Mouse (Mus musculus) heart, adult 18-20 months (tissue): ENCODE data around the gene Rnf214. TPM values are rescaled to one million over a fixed set of nuclear protein-coding genes. Genes with fewer than 3 reads are reported as not detected.
A peak's percentile ranks its signal among the peaks of the same experiment; 100 is the strongest.
"Not testable (repeated sequence)": the region's sequence is repeated elsewhere in the genome, so short reads cannot be mapped to it uniquely, and the experiment has no call there.

ENCODE experiments used
- DNase-seq, 2 experiments: peaks; one replicate each; pipeline ENCODE4 v3.0.0; 2021 to 2022; ENCODE audit warnings: mixed read lengths in 1 of 2
- total RNA-seq, 2 experiments: library from RNA; stranded (reverse); gene quantifications; 2 replicates each; pipeline ENCODE4 v1.2.3; 2021

Rnf214 gene
- total RNA-seq, 2 experiments from 2014 or later: 31.7 to 35.2 TPM

DNA sequence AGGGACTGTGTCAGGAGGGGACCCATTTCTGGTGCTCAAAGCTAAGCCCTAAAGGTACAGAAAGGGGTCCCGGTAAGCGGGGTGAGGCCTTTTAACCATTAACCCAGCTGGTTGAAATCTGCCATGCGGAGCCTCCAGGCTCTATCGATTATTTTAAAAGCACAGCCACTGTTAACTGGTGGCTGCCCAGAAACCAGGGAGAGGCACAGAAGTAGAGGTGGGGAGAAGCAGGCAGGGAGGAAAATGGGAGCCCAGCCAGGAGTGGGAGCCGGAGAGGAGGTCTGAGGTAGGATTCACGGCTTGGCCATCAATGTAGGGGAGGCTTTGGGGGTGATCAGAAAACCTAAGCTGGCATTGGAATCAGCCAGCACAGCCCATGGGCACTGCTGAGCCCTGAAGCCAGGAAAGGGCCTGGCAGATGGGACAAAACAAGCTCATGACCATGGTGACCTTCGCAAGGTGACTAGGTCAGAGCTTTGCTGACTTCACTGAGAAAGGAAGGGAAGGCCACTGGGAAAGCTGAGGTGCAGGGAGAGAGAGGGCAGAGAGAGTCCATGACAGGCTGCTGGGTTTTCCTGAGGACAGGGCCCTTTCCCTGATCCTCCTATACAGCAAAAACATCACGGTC lies 56.1 kb downstream of the Rnf214 start:
- DNase-seq: peak; percentile 14 to 34

DNA sequence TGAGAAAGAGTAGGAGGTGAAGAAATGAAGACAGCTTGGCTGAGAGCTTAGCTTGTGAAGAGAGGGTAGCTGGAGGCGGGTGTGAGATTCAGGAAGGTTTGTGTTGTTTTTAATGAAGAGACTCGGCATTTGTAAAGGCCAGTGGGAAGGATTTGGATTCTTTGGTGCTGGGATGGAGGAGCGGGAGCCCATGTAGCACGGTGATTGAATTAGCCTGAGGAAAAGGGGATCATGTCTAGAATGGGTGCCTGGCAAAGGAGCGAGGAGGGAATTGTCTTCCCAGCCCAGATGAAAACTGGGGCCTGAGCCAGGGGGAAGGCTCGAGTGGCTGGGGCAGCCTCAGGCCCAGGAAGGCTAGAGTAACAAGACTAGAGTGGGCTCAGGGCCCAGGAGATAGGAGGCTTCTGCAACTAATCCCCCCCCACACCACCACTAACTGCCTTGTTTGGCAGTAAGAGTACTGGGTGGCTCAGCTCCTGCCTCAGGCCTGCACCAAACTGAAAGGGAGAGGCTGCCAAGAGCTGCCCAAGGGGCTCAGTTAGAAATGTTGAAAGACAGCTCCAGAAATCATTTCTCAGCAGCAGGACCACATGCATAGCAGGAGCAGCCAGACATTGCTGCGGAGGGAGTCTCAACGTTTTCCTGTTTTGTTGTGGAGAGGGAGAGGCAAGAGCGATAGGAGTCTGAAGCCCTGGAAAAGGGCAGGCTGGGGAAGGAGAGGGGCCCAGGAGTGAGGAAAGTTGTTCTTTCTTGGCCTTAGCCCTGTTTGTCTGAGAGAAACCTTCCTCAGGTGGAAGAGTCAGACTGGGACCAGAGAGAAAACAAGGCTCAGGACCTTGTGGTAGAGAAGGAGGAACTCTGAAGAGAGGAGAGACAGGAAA lies 56.9 kb downstream of the Rnf214 start:
- DNase-seq: peak; percentile 76 to 79

DNA sequence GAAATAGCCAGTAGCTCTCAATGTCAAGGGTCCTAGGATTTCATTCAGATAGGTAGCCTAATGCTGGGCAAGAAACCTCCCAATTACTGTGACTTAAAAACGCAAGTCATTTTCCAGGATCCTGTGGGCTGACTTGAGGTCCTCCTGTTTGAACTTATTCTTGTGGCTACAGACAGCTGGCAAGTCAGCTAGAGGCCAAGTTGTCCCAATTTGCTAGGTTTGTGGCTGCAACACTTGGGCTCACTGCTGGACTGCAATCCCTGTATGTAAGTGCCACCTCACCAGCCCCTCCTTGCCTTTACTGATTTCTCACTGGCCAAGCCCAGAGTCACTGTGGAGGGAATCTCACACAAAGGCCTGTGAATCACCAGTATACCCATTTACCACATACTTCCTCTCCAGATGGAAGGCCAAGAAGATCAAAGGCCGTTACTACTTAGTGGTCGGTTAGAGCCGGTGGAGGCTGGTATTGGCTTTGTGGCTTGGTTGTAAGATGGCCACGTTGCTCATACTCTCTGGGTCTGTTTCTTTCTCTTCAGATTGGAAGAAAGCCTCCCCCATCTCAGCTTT lies 59.7 kb downstream of the Rnf214 start:
- no peak for DNase-seq

DNA sequence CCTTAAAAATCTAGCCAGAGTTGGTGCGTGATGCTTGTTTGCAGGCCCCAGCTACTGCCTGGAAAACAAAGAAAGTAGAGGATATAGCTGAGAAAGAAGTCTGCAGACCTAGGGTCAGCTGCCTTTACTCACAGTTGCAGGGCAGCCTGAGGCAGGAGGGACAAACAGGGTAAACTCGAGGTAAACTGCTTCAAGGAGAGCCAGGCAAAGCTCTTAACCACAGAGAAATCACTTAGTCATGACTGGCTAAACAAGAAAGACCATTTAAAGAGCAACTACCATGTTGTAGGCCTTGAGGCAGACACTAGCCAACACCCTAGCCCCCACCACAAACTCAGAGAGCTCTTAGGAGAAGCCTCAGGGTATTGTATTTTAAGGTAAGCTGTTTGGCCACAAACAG lies 60.5 kb downstream of the Rnf214 start:
- DNase-seq: not testable (repeated sequence)

DNA sequence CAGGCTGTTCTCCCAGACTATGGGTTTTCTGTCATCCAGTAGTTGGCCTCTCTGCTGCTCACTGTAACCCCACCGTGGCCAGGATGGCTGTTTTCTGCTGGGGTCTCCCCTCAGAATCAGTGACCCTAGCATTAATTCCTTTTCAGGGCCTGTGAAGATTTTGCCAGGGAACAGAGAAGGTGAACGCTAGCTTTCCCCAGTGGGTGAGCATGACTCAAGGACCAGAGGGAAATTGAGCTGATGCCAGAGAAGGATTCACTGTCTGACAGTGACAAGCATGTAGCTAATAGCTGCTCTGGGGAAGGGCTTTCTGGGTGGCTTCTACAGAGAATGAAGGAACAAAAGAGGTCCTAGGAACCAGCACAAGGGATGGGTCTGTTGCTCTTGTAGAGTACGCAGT lies 61.2 kb downstream of the Rnf214 start:
- no peak for DNase-seq

DNA sequence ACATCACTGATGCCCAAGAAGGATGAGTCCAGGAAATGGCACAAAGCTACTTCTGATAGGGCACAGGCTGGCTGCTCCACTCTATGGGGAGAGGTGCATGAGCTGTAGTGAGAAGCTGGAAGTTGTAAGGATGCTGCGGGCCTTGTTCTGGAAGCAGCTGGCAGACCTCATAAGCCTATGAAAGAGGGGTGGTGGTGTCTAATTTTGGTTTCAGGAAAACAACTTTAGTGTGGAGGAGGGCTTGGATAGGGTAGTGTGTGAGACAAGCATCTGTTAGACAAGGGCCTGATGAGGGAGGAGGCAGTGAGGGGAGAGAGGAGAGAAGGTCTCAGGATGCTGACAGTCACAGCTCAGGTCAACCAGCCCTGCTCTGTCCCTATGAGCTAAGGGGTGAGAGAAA lies 62.9 kb downstream of the Rnf214 start:
- no peak for DNase-seq

DNA sequence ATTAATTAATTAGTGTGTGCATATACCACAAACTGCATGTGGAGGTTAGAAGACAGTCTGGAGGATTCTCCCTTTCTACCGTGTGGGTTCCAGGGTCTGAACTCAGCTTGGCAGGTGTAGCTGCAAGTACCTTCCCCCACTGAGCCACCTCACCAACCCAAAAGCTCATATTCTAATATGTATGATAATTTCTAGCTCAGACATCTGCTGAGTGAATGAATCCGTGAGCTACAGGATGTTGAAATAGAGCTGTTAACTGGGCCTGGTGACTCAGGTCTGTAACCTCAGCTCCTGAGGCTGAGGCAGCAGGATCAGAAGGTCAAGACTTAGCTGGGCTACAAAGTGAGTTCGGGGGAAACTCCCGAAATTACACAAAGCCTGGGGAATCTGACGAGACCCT lies 63.7 kb downstream of the Rnf214 start:
- no peak for DNase-seq

DNA sequence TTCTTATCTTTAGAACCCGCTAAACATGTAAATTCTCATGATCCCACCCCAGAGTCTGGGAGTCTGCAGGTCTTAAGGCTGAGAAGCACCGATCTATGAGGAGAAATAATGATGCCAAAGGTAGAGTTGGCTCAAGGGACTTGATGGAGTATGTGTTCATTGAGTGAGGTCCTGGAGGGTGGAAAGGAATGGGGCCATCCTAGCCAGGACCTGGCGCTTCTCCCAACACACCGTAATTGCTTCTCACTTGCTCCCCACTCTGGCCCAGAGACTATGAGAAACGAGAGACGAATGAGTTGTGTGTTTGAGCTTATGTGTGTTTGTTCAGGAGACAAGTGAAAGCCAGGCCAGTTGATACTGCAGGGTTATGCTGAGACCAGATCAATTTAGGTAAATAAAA lies 65.3 kb downstream of the Rnf214 start:
- no peak for DNase-seq

DNA sequence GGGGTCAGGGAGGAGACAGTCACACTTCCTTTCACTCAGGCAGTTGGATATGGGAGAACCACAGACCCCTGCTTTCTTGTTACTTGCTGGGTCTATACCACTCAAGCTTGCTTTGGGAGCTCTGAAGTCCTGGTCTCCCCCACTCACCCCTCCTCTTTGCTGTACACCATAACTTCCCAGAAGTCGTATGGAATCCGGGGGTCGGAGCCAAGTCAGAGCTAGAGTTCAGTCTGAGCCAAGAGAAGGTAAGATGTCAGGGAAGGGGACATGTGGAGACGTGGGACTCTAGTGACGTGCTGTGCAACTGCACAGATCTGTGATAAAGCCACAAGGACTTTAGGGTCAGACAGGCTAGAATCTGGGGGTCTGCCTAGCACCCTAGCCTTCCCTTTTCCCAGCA lies 66.4 kb downstream of the Rnf214 start:
- peak; percentile 17 to 26 for DNase-seq

DNA sequence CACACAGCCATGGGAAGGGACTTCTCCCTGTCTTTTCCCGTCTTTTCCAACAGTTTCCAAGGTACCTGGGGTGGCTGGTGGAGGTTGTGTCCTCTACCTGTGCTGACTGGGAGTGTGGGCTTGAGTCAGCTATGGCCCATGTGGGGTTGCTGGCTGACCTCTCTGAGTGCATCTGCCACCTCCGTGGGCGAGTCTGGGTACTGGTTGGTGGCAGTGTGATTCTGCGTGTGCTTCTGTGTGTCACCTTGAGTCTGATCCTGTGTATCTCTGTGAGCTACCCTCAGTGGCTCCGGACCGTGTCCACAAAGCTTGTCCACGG lies 66.8 kb downstream of the Rnf214 start:
- DNase-seq: no peak

DNA sequence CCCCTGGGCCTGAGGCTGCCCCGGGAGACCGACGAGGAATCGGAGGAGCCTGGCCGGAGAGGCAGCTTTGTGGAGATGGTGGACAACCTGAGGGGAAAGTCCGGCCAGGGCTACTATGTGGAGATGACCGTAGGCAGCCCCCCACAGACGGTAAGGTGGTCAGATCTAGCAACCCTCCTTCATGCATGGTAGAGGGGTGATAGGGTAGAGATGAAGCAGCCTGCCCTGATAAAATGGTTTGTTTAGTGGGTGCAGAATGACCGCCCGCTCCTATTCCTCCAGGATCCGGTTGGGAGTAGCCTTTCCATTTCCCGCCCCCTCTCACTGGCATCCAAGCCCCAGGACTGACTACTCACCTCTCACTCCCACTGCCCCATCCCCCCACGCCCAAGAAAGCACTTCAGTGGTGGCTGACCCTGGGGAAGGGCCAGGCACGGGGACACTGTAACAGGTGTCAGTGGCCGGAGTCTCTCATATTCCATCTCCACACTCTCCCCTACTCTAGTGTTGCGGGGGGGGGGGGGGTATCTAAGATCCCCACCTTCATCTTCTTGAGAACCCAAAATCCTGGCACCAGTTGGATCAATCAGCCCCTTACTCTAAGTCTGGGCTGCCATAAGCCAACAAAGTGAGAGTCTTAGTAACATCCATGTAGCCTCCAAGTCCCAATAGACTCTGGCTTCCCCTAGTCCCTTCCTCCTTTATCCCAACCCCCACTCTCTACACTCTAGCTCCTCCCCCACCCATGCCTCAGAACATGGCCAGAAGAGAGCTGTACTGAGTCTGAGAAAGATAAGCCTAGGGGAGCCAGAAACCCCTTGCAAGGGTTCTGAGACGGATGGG lies 67.4 kb downstream of the Rnf214 start:
- peak; percentile 17 to 43 for DNase-seq

DNA sequence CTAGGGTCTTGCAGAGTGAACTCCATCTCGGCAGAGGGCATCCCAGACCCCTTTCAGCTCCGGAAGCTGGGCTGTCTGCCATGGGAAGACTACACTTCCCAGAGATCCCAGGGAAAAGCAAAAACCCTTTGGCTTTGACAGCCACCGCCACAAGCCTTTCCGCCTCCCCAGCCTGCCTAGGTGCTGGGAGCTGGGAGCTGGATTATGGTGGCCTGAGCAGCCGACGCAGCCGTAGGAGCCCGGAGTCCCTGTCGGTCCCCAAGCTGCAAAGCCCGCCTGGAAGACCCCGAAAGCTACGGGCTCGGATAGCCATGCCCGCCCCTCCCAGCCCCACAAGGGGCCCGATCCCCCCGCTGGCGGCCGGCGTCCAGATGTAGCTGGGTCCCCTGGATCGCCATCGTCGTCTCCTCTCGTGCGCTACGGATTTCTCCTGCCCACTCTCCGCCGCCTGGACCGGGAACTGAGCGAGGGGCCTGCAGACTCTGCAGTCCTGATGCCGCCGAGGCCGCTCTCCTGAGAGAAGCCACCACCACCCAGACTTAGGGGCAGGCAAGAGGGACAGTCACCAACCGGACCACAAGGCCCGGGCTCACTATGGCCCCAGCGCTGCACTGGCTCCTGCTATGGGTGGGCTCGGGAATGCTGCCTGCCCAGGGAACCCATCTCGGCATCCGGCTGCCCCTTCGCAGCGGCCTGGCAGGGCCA lies 68.1 kb downstream of the Rnf214 start, which contains the start of gene Bace1:
Bace1 (plus strand) TSS at position 147 of the 705 bp plus-strand sequence.
- DNase-seq: peak; percentile 85 to 86

DNA sequence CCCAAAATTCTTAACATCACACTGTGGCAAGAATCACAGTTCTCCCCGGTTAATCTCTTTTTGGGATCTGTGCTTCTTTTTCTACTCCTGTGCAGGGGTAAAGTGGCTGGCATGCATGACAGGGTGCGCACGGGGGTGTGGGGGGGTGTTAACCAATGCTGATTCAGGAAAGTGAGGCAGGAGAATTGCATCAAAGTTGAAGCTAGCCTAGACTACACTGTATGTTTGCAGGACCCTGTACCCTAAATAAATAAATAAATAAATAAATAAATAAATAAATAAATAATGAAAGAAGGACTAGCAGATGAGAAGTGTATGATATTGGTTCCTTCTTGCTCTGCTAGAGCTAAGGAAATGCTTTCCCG lies 68.7 kb downstream of the Rnf214 start:
- DNase-seq: no peak

DNA sequence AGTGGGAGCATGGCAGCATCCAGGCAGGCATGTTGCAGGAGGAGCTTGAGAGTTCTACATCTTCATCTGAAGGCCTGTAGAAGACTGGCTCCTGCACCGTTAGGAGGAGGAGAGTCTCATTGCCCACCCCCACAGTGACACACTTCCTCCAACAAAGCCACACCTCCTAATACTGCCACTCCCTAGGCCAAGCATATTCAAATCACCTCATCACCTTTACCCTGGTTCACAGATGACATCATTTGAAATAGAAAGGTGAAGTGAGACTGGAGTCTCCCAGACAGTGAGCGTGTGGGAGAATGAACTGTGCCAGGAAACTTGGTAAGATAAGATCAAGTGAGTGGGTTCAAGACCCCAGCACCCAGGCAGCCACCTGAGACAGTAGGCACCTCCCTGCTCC lies 73.2 kb downstream of the Rnf214 start:
- DNase-seq: no peak

DNA sequence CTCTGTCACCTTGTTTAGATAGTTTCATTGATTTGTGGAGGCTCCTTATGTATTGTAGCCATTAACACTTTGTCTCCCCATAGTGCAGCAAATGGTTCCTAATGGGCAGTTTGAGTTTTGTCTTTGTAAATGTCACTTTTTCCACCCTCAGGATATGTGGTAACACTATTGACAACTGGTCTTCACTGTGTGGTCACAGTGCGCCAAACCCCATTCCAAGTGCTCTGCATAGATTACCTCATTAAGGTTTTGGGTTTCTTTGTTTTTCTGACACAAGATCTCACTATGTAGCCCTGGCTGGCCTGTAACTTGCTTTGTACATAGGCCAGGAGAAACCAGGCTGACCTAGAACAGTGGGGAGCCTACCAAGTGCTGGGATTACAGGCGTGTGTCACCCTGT lies 73.8 kb downstream of the Rnf214 start:
- no peak for DNase-seq

DNA sequence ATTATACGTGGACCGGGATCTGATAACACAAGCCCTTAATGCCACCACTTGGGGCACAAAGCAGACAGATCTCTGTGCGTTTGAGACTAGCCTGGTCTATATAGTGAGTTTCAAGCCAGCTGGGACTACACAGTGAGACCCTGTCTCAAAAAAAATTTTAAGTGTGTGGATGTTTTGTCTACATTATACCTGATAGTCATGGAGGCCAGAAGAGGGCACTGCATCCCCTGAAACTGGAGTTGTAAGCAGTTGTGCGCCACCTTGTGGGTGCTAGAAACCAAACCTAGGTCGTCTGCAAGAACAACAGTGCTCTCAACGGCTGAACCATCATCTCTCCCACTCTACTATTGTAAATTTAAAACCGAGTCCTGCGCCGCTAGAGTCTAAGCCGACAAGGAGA lies 77.6 kb downstream of the Rnf214 start:
- peak; percentile 68 to 74 for DNase-seq

DNA sequence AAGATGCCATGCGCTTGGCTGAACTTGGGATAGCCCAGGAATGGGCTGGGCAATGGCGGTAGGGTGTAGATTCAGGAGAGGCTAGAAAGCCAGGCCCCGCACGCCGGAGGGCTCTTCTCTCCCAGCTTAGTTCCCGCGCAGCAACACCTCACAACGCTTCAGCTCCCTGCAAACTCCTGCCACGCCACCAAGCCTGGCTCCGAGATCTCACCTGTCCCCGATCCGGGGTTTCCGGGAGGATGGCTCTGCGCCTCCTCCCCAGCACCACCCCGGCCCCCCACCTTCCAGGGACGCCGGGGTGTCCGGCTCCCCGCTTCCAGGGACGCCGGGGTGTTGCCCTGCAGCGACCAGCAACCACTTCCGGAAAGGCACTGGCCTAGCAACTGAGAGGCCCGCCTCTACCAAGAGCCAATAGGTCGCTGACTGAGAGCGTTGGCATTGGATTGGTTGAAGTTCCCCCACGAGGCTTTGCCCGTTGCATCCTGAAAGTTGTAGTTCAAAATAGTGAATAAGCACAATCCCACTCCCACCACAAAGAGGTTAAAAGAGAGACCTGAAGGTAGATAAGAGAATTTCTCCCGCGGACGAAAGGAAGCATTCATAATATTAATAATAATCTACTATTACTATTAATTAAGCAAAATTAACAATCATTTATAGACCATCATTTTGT lies 78.3 kb downstream of the Rnf214 start, which contains the start of gene Cep164:
Cep164 (minus strand) TSS at position 401 of the 673 bp plus-strand sequence.
- peak; percentile 90 to 95 for DNase-seq

DNA sequence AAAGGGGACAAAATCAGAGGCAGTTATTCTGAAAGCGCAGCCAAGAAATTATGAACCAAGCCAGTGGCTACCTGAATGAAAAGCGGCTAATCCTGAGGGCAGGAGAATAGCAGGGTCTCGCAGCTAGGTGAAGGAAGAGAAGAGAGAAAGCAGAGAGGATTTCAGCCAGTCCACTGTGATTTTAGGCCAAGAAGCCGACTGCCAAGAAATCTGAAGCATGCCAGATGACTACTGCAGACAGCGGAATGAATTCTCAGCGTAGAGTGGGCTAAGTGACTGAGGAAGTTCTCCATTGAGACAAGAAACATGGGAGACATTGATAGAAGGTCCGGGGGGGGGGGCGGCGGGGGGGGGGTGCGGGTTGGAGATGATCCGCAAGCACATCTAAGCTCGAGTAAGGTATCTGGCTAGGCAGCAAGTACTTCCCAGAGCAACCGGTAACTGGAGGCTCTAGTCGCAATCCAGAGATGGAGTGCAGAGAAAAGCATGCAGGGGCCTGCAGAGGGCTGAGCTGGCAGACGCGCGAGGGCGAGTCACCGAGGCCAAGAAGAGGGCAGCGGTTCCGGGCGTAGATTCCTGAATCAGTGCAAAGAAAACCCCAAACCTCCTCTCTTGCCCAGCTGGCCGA lies 78.9 kb downstream of the Rnf214 start:
- DNase-seq: peak; percentile 33 to 55

DNA sequence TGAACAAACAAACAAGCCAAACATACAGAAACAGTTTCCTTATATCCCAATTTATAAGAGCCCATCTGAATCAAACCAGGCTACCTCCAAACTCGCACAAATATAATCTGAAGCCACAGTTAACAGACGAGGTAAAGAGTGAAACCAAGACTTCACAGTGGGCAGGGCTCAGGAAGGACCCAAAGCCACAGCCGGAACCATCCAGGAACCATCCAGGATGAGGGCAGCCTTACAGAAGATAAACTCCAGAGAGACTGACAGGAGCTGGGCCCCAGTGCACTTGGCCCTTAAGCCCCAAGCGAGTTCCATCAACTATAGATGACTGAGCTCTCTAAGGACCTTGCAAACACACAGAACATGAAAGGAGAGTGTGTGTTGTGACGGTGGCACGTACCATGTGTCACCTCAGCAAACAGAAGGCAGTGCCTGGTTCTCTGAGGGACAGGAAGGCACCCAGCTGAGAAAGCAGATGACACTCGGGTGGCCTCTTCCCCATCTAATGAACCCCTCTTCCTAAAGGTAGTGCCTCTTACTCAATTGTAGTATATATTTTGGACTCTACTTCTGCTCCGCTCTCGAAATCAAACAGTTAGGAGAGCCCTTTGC lies 88.2 kb downstream of the Rnf214 start:
- DNase-seq: no peak

DNA sequence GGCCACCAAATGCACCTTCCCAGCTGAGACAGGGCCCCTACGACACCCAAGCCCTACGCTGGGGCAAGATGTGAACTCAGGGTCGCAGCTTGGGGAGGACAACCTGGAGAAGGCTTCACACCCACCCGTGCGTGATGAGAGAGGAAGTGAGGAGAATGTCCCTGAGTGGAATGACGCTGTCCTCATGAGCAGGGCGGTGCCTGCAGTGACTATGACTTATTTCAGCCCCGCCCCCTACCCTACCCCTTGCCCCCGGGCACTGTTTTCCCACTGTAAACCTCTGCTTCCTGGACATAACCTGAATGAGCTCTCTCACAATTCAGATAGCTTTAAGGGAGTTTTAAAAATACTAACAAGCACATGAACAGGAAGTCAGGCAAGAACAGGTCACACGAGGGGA lies 91.2 kb downstream of the Rnf214 start:
- DNase-seq: no peak
